Mouse (Mus musculus) common myeloid progenitor, adult 5-6 weeks (primary cell): ENCODE results near the gene Gm21719. TPM values are rescaled to one million over a fixed set of nuclear protein-coding genes. Genes with fewer than 3 reads are reported as not detected.
"Not testable (repeated sequence)": the region's sequence is repeated elsewhere in the genome, so short reads cannot be mapped to it uniquely, and the experiment has no call there.

Experiments used
- ATAC-seq: replicated peaks from 2 replicates; pipeline ENCODE4 v1.8.0; 2016; ENCODE audit warnings: low read depth, mild to moderate bottlenecking, moderate TSS enrichment, inconsistent platforms; ENCODE audit not compliant: poor library complexity, severe bottlenecking
- total RNA-seq: library from RNA; stranded (forward); fragments of 200-1000, 187-1606 nt; gene quantifications from 2 replicates; pipeline ENCODE4 v1.2.3, GENCODE M21; 2017

Gene Gm21719
- not detected in 2 replicates for total RNA-seq

DNA sequence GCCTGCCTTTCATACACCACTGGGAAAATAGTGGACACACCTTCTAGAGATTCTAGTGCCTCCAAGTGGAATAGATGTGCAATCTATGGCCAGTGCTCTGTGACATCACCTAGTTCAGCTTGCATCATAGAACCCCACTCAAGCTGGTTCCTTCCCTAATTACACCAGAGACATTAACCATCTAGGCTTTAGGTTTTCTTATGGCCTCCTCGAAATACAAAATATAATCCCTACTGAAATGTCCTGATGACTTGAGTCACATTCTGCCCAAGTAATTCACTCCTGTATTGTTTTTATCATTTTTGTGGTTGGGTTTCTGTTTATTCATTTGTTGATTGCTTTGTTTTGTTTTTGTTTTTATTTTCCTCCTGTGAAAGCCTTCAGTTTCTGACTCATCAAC is at the start of gene Gm21719:
TSS of gene Gm21719 (minus strand) at position 101 of the 400 bp plus-strand sequence.
- not testable (repeated sequence) for ATAC-seq

Other genes starting within 250 kb of the Gm21719 start
- gene Gm28919, start 99.3 kb downstream of the Gm21719 start, total RNA-seq, result not detected in 2 replicates
- not detected in 2 replicates for gene Gm20830, start 235.4 kb upstream of the Gm21719 start, total RNA-seq